Mouse (Mus musculus): Measurements from ENCODE around the gene Mum1. TPM values are rescaled to one million over a fixed set of nuclear protein-coding genes. Genes with fewer than 3 reads are reported as not detected.

Mum1 gene
- total RNA-seq, 2 experiments from 2014 or later, result 26.5 to 39.2 TPM

GRCm38 (mm10) chr10:80271186-80271843 lies 45.1 kb downstream of the Mum1 start:
- DNase-seq, result no peak

- DNase-seq, result no peak
Measured at GRCm38 (mm10) chr10:80271870-80272585, 45.8 kb downstream of the Mum1 start.

GRCm38 (mm10) chr10:80273847-80274246 lies 47.6 kb downstream of the Mum1 start:
- no peak for DNase-seq

- no peak for DNase-seq
Measured at GRCm38 (mm10) chr10:80276238-80276637, 50.0 kb downstream of the Mum1 start.

- no peak for DNase-seq
Measured at GRCm38 (mm10) chr10:80278390-80278789, 52.2 kb downstream of the Mum1 start.

GRCm38 (mm10) chr10:80279273-80279672 lies 53.0 kb downstream of the Mum1 start:
- no peak for DNase-seq

GRCm38 (mm10) chr10:80281304-80281703 lies 55.1 kb downstream of the Mum1 start:
- DNase-seq, result peak; percentile 70

- DNase-seq, result peak; percentile 83
Measured at GRCm38 (mm10) chr10:80281921-80282371, 55.7 kb downstream of the Mum1 start.

GRCm38 (mm10) chr10:80282481-80283441 lies 56.5 kb downstream of the Mum1 start:
- no peak for DNase-seq

- peak; percentile 78 for DNase-seq
Measured at GRCm38 (mm10) chr10:80285222-80286070, 59.2 kb downstream of the Mum1 start.

GRCm38 (mm10) chr10:80288097-80288496 lies 61.9 kb downstream of the Mum1 start:
- DNase-seq, result no peak

GRCm38 (mm10) chr10:80288657-80289056 lies 62.4 kb downstream of the Mum1 start:
- DNase-seq, result no peak

GRCm38 (mm10) chr10:80292251-80293146 lies 66.3 kb downstream of the Mum1 start, which contains the start of gene Rps15:
Rps15 (plus strand) TSS chr10:80292453.
- peak; percentile 97 for DNase-seq

- DNase-seq, result no peak
Measured at GRCm38 (mm10) chr10:80293325-80293724, 67.1 kb downstream of the Mum1 start.

Small RNA genes within 50 kb of the gene (microRNA-seq; reads per million reads assigned to microRNA genes)
- gene Mir6911, result not detected

Other genes starting within 250 kb of the Mum1 start
- 100 to 1,000 TPM; 143 to 146 TPM for gene Tmem259, start 242.1 kb upstream of the Mum1 start, total RNA-seq (2021)
- gene Cnn2, start 237.8 kb upstream of the Mum1 start, total RNA-seq (2021), result 10 to 100 TPM; 46.8 to 57.8 TPM
- gene Abca7, start 229.9 kb upstream of the Mum1 start, total RNA-seq (2021), result 10 to 100 TPM; 16.0 to 19.8 TPM
- 10 to 100 TPM; 11.9 to 12.7 TPM for gene Arhgap45, start 209.8 kb upstream of the Mum1 start, total RNA-seq (2021)
- gene Polr2e, start 186.6 kb upstream of the Mum1 start, total RNA-seq (2021), result 100 to 1,000 TPM in 1 of 2 experiments, 10 to 100 TPM in 1; 96.5 to 102 TPM
- 1,000 to 10,000 TPM; 1,132 to 1,146 TPM for gene Gpx4, start 179.3 kb upstream of the Mum1 start, total RNA-seq (2021)
- 10 to 100 TPM; 37.5 to 55.7 TPM for gene Sbno2, start 120.9 kb upstream of the Mum1 start, total RNA-seq (2021)
- 100 to 1,000 TPM; 133 to 151 TPM for gene Stk11, start 110.6 kb upstream of the Mum1 start, total RNA-seq (2021)
- 100 to 1,000 TPM; 982 to 996 TPM for gene Atp5d, start 87.8 kb upstream of the Mum1 start, total RNA-seq (2021)
- gene Cbarp, start 85.6 kb upstream of the Mum1 start, total RNA-seq (2021), result 10 to 100 TPM; 41.6 to 65.6 TPM
- gene Midn, start 78.2 kb upstream of the Mum1 start, total RNA-seq (2021), result 100 to 1,000 TPM; 106 to 127 TPM
- gene Cirbp, start 60.4 kb upstream of the Mum1 start, total RNA-seq (2021), result 100 to 1,000 TPM; 102 to 168 TPM
- 1 to 10 TPM; 6.4 to 7.7 TPM for gene 1600002K03Rik, start 53.5 kb upstream of the Mum1 start, total RNA-seq (2021)
- gene Efna2, start 47.0 kb upstream of the Mum1 start, total RNA-seq (2021), result 1 to 10 TPM; 3.3 to 4.5 TPM
- 100 to 1,000 TPM; 470 to 572 TPM for gene Ndufs7, start 22.7 kb downstream of the Mum1 start, total RNA-seq (2021)
- 100 to 1,000 TPM; 164 to 167 TPM for gene Gamt, start 34.6 kb downstream of the Mum1 start, total RNA-seq (2021)
- 100 to 1,000 TPM in 1 of 2 experiments, 10 to 100 TPM in 1; 93.6 to 121 TPM for gene Dazap1, start 35.1 kb downstream of the Mum1 start, total RNA-seq (2021)
- gene Rps15, start 66.0 kb downstream of the Mum1 start, total RNA-seq (2021), result 1,000 to 10,000 TPM; 1,216 to 1,243 TPM
- 1 to 10 TPM; 2.7 to 5.6 TPM for gene Apc2, start 69.5 kb downstream of the Mum1 start, total RNA-seq (2021)
- 10 to 100 TPM; 24.0 to 26.7 TPM for gene 2310011J03Rik, start 94.1 kb downstream of the Mum1 start, total RNA-seq (2021)
- 1 to 10 TPM; 4.1 to 7.6 TPM for gene Pcsk4, start 103.1 kb downstream of the Mum1 start, total RNA-seq (2021)
- gene Reep6, start 103.5 kb downstream of the Mum1 start, total RNA-seq (2021), result 10 to 100 TPM; 38.4 to 61.8 TPM
- gene Adamtsl5, start 122.0 kb downstream of the Mum1 start, total RNA-seq (2021), result 10 to 100 TPM in 1 of 2 experiments, 1 to 10 TPM in 1; 7.6 to 18.7 TPM
- gene Plk5, start 130.0 kb downstream of the Mum1 start, total RNA-seq (2021), result under 1 TPM in 1 of 2 experiments, not detected in 1; 0.12 TPM
- 10 to 100 TPM; 19.6 to 21.8 TPM for gene Mex3d, start 161.2 kb downstream of the Mum1 start, total RNA-seq (2021)
- gene Mbd3, start 173.1 kb downstream of the Mum1 start, total RNA-seq (2021), result 100 to 1,000 TPM; 103 to 113 TPM
- 1,000 to 10,000 TPM; 1,321 to 1,365 TPM for gene Uqcr11, start 180.4 kb downstream of the Mum1 start, total RNA-seq (2021)
- 10 to 100 TPM; 58.1 to 77.1 TPM for gene Tcf3, start 207.2 kb downstream of the Mum1 start, total RNA-seq (2021)

All from adrenal gland, postnatal 10 days (tissue).